8 mouse cellular contexts compared by ENCODE assay signal in the genomic region with DNA sequence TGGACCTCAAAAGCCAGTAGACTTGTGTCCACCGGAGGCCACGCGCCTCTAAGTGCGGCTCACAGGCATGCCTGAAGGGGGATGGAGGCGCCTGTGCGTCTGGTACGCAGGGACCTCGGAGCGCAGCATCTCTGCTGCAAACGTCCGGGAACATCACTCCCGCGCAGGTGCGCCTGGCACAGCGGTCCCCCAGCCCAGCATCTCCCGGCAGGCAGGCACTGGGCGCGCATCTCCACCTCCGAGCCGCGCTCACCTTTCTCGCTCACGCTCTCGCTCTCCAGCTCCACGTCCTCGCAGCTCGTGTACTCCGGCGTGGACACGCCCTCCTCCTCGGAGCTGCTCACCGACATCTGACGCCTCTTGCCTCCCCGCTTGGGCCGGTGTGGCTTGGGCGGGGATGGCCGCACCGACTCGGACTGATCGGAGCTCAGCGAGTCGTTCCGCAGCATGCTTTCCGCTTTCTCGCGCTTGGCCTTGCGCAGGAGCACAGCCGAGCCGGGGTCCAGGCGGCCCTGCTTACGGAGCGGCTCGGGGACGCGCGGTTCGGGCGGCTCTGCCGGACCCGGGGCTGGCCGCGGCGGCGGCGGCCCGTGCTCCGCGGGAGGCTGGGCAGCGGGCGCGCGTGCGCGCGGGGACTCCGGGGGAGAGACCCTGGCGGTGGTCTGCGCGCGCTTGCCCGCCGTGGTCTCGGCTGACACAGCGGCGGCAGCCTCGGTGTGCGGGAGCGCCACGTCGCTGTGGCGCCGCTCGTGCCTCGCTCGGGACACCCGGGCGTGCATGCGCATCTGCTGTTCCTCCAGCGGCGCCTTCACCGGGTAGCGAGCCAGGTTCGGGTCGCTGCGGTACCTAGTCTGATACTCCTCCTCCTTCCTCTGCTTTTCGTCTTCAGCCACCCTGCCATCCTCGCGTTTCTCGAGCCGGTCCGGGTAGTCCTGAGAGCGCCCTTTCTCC.
DNase-seq lines count a peak whose midpoint lies in the region; ATAC-seq and TF ChIP-seq lines count a peak whose summit lies in the region.

No protein-coding gene starts in this region.

- peak overlapping the region; percentile 57 for H3K4me3 ChIP-seq in kidney, postnatal 0 days (replicated peaks; ENCODE audit: low read depth, low read length)
- peak overlapping the region; percentile 66 for H3K4me3 ChIP-seq in forebrain, embryonic 10.5 days
- H3K4me3 ChIP-seq in hindbrain, embryonic 16.5 days (ENCODE audit: low read length): peak overlapping the region; percentile 68
- peak overlapping the region; percentile 55 for H3K4me3 ChIP-seq in lung, postnatal 0 days (ENCODE audit: low read depth, low read length)

- ATAC-seq in kidney, postnatal 0 days (replicated peaks; ENCODE audit: low FRiP score, low read depth): peak; percentile 77
- ATAC-seq in cerebellum, adult (ENCODE audit: insufficient number of reproducible peaks, low FRiP score, low TSS enrichment): peak; percentile 70
- ATAC-seq in hindbrain, embryonic 16.5 days: peak; percentile 90
- peak; percentile 49 for ATAC-seq in lung, postnatal 0 days

- H3K27ac ChIP-seq in kidney, postnatal 0 days: no peak overlapping the region
- H3K27ac ChIP-seq in forebrain, embryonic 10.5 days: peak overlapping the region; percentile 82
- H3K27ac ChIP-seq in hindbrain, embryonic 16.5 days (ENCODE audit: low read depth, low read length): peak overlapping the region; percentile 81
- no peak overlapping the region for H3K27ac ChIP-seq in lung, postnatal 0 days (ENCODE audit: low read length)

- peaks cover 3% of the 10 kb centered on the region; the same call in 1 of the 2 replicates for H3K4me1 ChIP-seq in kidney, postnatal 0 days (replicated peaks; ENCODE audit: insufficient read depth, low read length)
- H3K4me1 ChIP-seq in forebrain, embryonic 10.5 days: peaks cover 7% of the 10 kb centered on the region
- H3K4me1 ChIP-seq in hindbrain, embryonic 16.5 days (ENCODE audit: control insufficient read depth, insufficient read depth, low read depth, low read length): 0 out of 2 replicates have a peak, but pooled peaks cover 3% of the 10 kb centered on the region
- no peaks in the 10 kb centered on the region for H3K4me1 ChIP-seq in lung, postnatal 0 days (ENCODE audit: insufficient read depth, low read depth, low read length)

- no peaks in the 10 kb centered on the region for H3K9me3 ChIP-seq in kidney, postnatal 0 days (replicated peaks; ENCODE audit: low read length)
- H3K9me3 ChIP-seq in forebrain, embryonic 10.5 days: no peaks in the 10 kb centered on the region
- H3K9me3 ChIP-seq in hindbrain, embryonic 16.5 days (ENCODE audit: control insufficient read depth, low read length): no peaks in the 10 kb centered on the region
- H3K9me3 ChIP-seq in lung, postnatal 0 days (ENCODE audit: low read length): no peaks in the 10 kb centered on the region

- no peaks in the 10 kb centered on the region for H3K36me3 ChIP-seq in kidney, postnatal 0 days (ENCODE audit: insufficient read depth, low read length)
- H3K36me3 ChIP-seq in forebrain, embryonic 10.5 days (replicated peaks): no peaks in the 10 kb centered on the region
- H3K36me3 ChIP-seq in hindbrain, embryonic 16.5 days (ENCODE audit: control insufficient read depth, insufficient read depth, low read length): no peaks in the 10 kb centered on the region
- no peaks in the 10 kb centered on the region for H3K36me3 ChIP-seq in lung, postnatal 0 days (ENCODE audit: insufficient read depth, low read length)

- DNase-seq in kidney, postnatal 0 days (ENCODE audit: low spot score): peak; percentile 27
- no peak for DNase-seq in kidney, adult 11 months
- DNase-seq in forebrain, embryonic 10.5 days (ENCODE audit: extremely low spot score, low spot score): peak; percentile 67
- DNase-seq in lung, postnatal 0 days (ENCODE audit: low spot score): peak; percentile 11
- DNase-seq in right cerebral cortex, postnatal 4 days: peak; percentile 55
- DNase-seq in thymus, postnatal 0 days (ENCODE audit: low spot score): no peak

- peak overlapping the region; percentile 97 for H3K4me2 ChIP-seq in kidney, postnatal 0 days (ENCODE audit: low read length)
- H3K4me2 ChIP-seq in hindbrain, embryonic 16.5 days (ENCODE audit: low read length): peak overlapping the region; percentile 73
- peak overlapping the region; percentile 93 for H3K4me2 ChIP-seq in lung, postnatal 0 days (replicated peaks; ENCODE audit: low read depth, low read length)

- no peak for TF ChIP-seq CTCF in kidney, postnatal 0 days (IDR thresholded peaks at IDR 0.05; ENCODE audit: low read depth)
- TF ChIP-seq CTCF in lung, postnatal 0 days (IDR thresholded peaks at IDR 0.05): no peak

- H3K9ac ChIP-seq in kidney, postnatal 0 days (ENCODE audit: low read depth, low read length): 0 out of 2 replicates have a peak overlapping the region, but pooled peaks have one; percentile 18
- H3K9ac ChIP-seq in hindbrain, embryonic 16.5 days (ENCODE audit: low read depth, low read length): peak overlapping the region; percentile 76
- no peak overlapping the region for H3K9ac ChIP-seq in lung, postnatal 0 days (replicated peaks; ENCODE audit: low read depth)

- peaks cover 21% of the 10 kb centered on the region for H3K27me3 ChIP-seq in kidney, postnatal 0 days (ENCODE audit: insufficient read depth, low read length)
- peaks cover 59% of the 10 kb centered on the region for H3K27me3 ChIP-seq in forebrain, embryonic 10.5 days (ENCODE audit: poor library complexity, severe bottlenecking)
- H3K27me3 ChIP-seq in hindbrain, embryonic 16.5 days (replicated peaks; ENCODE audit: control insufficient read depth, insufficient read depth, low read length): no peaks in the 10 kb centered on the region
- no peaks in the 10 kb centered on the region; the same call in 1 of the 2 replicates for H3K27me3 ChIP-seq in lung, postnatal 0 days (replicated peaks; ENCODE audit: insufficient read depth, low read length)

- WGBS in kidney, postnatal 0 days: under 1% methylated on average over 110 of the region's 112 CpGs
- under 1% methylated on average over 112 of the region's 112 CpGs for WGBS in forebrain, embryonic 10.5 days
- under 1% methylated on average over 89 of the region's 112 CpGs for WGBS in hindbrain, embryonic 16.5 days
- WGBS in lung, postnatal 0 days: under 1% methylated on average over 96 of the region's 112 CpGs

- no peak for TF ChIP-seq EP300 in lung, postnatal 0 days (IDR thresholded peaks at IDR 0.05)

Comparison
In these comparisons a context has a peak if more than half of its experiments do, and no peak if none do; other contexts are left out.
1. DNase-seq: peak in kidney, postnatal 0 days (single experiment), forebrain, embryonic 10.5 days (single experiment), lung, postnatal 0 days (single experiment) and right cerebral cortex, postnatal 4 days (single experiment); none in kidney, adult 11 months (single experiment) and thymus, postnatal 0 days (single experiment).
2. H3K27ac ChIP-seq: peak in forebrain, embryonic 10.5 days (single experiment) and hindbrain, embryonic 16.5 days (single experiment); none in kidney, postnatal 0 days (single experiment) and lung, postnatal 0 days (single experiment).
3. Peak in every context shown above with its lines, with median percentiles within 50 percentile points of each other: ATAC-seq, H3K4me2 ChIP-seq and H3K4me3 ChIP-seq.